Mouse (Mus musculus): ENCODE results near the gene Qser1. TPM values are rescaled to one million over a fixed set of nuclear protein-coding genes. Genes with fewer than 3 reads are reported as not detected.
"Not testable (repeated sequence)": the region's sequence is repeated elsewhere in the genome, so short reads cannot be mapped to it uniquely, and the experiment has no call there.

The Qser1 gene
- polyA plus RNA-seq, 1 experiment: 32.2 TPM

DNA sequence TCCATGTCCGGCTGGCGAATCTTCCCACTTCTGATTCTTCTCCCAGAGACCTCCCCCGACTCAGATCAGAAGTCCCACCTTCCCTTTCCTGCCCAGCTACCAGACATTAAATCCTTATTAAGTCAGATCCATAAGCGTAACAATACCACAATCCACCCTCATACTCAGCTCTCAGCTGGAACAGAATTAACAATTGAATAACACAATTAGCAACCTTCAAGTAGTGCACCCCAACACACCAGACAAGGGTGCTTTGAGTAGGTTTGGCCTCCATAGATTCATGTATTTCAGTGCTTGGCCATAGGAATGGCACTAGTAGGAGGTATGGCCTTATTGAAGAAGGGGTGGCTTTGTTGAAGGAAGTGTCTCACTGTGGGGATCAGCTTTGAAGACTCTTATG is 9.6 kb upstream of the Qser1 start:
- H3K4me1 ChIP-seq (ENCODE audit: control insufficient read depth, insufficient read depth, low read length): no peaks in the 10 kb centered on the region
- no peak overlapping the region for H3K27ac ChIP-seq (ENCODE audit: insufficient read depth, low read length)
- no peak overlapping the region for H3K4me3 ChIP-seq (ENCODE audit: insufficient read depth, low read length)
- TF ChIP-seq POLR2A (IDR thresholded peaks at IDR 0.05; ENCODE audit: low read depth, low read length) (no peak), CTCF (IDR thresholded peaks at IDR 0.05; ENCODE audit: borderline replicate concordance, insufficient read depth, low read length) (no peak)

DNA sequence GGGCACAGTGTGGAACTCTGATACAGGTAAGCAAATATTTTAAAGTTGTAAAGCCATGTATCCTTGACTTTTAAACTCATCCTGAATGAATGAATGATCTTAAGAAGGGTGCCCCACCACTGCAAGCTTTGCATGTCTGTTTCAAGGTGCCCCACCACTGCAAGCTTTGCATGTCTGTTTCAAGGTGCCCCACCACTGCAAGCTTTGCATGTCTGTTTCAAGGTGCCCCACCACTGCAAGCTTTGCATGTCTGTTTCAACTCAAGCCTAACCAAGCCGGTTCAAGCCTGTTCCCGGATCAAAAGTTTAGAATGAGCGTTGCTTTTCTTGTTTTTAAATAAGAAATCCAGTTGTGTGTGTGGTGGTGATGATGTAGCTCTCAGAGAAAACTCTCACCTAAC is 2.2 kb upstream of the Qser1 start:
- not testable (repeated sequence) for H3K4me3 ChIP-seq (ENCODE audit: insufficient read depth, low read length); H3K27ac ChIP-seq (ENCODE audit: insufficient read depth, low read length); H3K4me1 ChIP-seq (ENCODE audit: control insufficient read depth, insufficient read depth, low read length)

DNA sequence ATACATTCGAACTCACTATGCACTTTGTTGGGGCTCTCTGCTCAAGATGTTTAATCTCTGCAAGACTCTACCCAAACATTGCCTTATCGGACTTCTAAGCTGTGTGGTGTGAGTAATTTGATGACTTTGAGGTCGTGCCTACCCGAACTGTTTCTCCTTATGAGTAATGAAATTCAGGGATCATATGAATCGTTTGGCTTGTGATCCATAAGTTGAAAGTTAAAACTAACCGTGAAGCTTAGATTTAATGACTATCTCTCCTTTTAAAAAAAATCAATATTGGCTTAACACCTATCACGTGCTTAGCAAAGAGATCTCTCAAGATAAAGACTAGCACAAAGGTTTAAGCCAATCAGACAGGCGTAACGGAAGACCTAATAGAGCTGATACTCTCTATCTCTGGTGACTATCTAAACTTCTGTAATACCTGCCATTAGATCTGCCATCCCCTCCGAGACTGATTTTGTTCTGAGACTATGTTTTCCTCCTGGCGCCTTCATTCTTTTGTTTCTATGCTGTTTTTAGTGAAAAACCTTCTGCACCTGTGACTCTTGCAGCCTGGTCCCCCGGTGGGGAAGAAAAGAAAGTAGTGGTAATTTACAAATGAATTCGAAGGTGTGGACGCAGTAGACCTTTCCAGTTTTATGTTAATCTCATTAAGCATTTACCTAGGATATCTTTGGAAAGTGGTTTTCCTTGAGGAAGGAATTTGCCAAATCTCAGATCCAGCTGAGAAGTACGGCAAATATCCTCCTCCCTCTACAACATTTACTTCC is 1.2 kb upstream of the Qser1 start:
- Histone ChIP-seq H3K4me1 (ENCODE audit: control insufficient read depth, insufficient read depth, low read length) (peaks cover 2% of the 10 kb centered on the region; the same call in 1 of the 2 replicates), H3K27ac (ENCODE audit: insufficient read depth, low read length) (peak overlapping the region; percentile 95), H3K4me3 (ENCODE audit: insufficient read depth, low read length) (peak overlapping the region; percentile 89)
- TF ChIP-seq CTCF (IDR thresholded peaks at IDR 0.05; ENCODE audit: borderline replicate concordance, insufficient read depth, low read length) (no peak), POLR2A (IDR thresholded peaks at IDR 0.05; ENCODE audit: low read depth, low read length) (no peak)

- Histone ChIP-seq H3K27ac (ENCODE audit: insufficient read depth, low read length) (peak overlapping the region; percentile 95), H3K4me1 (ENCODE audit: control insufficient read depth, insufficient read depth, low read length) (peaks cover 2% of the 10 kb centered on the region; the same call in 1 of the 2 replicates), H3K4me3 (ENCODE audit: insufficient read depth, low read length) (peak overlapping the region; percentile 89)
- TF ChIP-seq CTCF (IDR thresholded peaks at IDR 0.05; ENCODE audit: borderline replicate concordance, insufficient read depth, low read length) (0 out of 2 replicates have a peak, but pooled peaks have one; percentile 29), POLR2A (IDR thresholded peaks at IDR 0.05; ENCODE audit: low read depth, low read length) (peak; percentile 89)
These were observed 393 bp upstream of the Qser1 start for GRCm38 (mm10) chr2:104816866-104817439.

- peak overlapping the region; percentile 92 for H3K4me3 ChIP-seq (ENCODE audit: insufficient read depth, low read length)
- H3K4me1 ChIP-seq (ENCODE audit: control insufficient read depth, insufficient read depth, low read length): peaks cover 2% of the 10 kb centered on the region; the same call in 1 of the 2 replicates
- H3K27ac ChIP-seq (ENCODE audit: insufficient read depth, low read length): peak overlapping the region; percentile 71
- TF ChIP-seq POLR2A (IDR thresholded peaks at IDR 0.05; ENCODE audit: low read depth, low read length) (no peak), CTCF (IDR thresholded peaks at IDR 0.05; ENCODE audit: borderline replicate concordance, insufficient read depth, low read length) (no peak)
These were observed 794 bp downstream of the Qser1 start for GRCm38 (mm10) chr2:104815561-104816370.

GRCm38 (mm10) chr2:104814181-104814951 is 2.2 kb downstream of the Qser1 start:
- H3K4me3 ChIP-seq (ENCODE audit: insufficient read depth, low read length): no peak overlapping the region
- no peak for TF ChIP-seq CTCF (IDR thresholded peaks at IDR 0.05; ENCODE audit: borderline replicate concordance, insufficient read depth, low read length)
- TF ChIP-seq POLR2A (IDR thresholded peaks at IDR 0.05; ENCODE audit: low read depth, low read length): no peak

GRCm38 (mm10) chr2:104805435-104805834 is 11.1 kb downstream of the Qser1 start:
- TF ChIP-seq CTCF (IDR thresholded peaks at IDR 0.05; ENCODE audit: borderline replicate concordance, insufficient read depth, low read length) (no peak), POLR2A (IDR thresholded peaks at IDR 0.05; ENCODE audit: low read depth, low read length) (no peak)
- Histone ChIP-seq H3K4me3 (ENCODE audit: insufficient read depth, low read length) (no peak overlapping the region), H3K27ac (ENCODE audit: insufficient read depth, low read length) (no peak overlapping the region), H3K4me1 (ENCODE audit: control insufficient read depth, insufficient read depth, low read length) (no peaks in the 10 kb centered on the region)

More at GRCm38 (mm10) chr2:104814181-104814951, 2.2 kb downstream of the Qser1 start:
- no peak overlapping the region for H3K27ac ChIP-seq (ENCODE audit: insufficient read depth, low read length)
- H3K4me1 ChIP-seq (ENCODE audit: control insufficient read depth, insufficient read depth, low read length): peaks cover 2% of the 10 kb centered on the region; the same call in 1 of the 2 replicates

DNA sequence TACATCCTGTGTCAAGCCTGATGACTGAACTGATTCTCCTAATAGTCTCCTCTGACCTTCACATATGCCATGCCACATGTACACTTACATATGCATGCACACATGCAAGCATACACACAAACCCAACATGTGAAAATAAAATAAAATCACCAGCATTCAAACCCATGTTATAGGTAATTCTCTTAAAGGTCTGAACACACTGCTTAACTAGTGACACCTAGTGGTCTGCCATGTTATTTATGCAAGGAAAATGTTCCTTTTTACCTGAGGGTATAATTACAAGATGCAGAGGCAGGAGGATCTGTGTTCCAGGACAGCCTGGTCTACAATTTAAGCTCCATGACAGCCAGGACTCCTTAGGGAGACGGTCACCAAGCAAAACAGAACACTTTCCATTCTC is 41.8 kb downstream of the Qser1 start:
- TF ChIP-seq CTCF (IDR thresholded peaks at IDR 0.05; ENCODE audit: borderline replicate concordance, insufficient read depth, low read length) (no peak), POLR2A (IDR thresholded peaks at IDR 0.05; ENCODE audit: low read depth, low read length) (no peak)
- Histone ChIP-seq H3K4me3 (ENCODE audit: insufficient read depth, low read length) (no peak overlapping the region), H3K27ac (ENCODE audit: insufficient read depth, low read length) (no peak overlapping the region), H3K4me1 (ENCODE audit: control insufficient read depth, insufficient read depth, low read length) (no peaks in the 10 kb centered on the region)

GRCm38 (mm10) chr2:104768697-104769096 is 47.9 kb downstream of the Qser1 start:
- Histone ChIP-seq H3K4me3 (ENCODE audit: insufficient read depth, low read length) (no peak overlapping the region), H3K27ac (ENCODE audit: insufficient read depth, low read length) (no peak overlapping the region), H3K4me1 (ENCODE audit: control insufficient read depth, insufficient read depth, low read length) (peaks cover 3% of the 10 kb centered on the region)
- TF ChIP-seq POLR2A (IDR thresholded peaks at IDR 0.05; ENCODE audit: low read depth, low read length): no peak
